Mouse (Mus musculus) layer of hippocampus, adult 2 months (tissue): ENCODE measurements around the gene C1qb. TPM values are rescaled to one million over a fixed set of nuclear protein-coding genes. Genes with fewer than 3 reads are reported as not detected.

ENCODE experiments used
- DNase-seq, 2 experiments: peaks; one replicate each; pipeline ENCODE4 v3.0.0; 2022; ENCODE audit warnings: low spot score in 2 of 2
- H3K27ac ChIP-seq: fragments of 200-600 bp; 2 replicates; pipeline ENCODE4 v1.8.1; 2022
- H3K4me3 ChIP-seq: fragments of 200-600 bp; 2 replicates; pipeline ENCODE4 v1.8.1; 2022; ENCODE audit warnings: mild to moderate bottlenecking
- CTCF ChIP-seq: fragments of 200-600 bp; conservative IDR thresholded peaks from 2 replicates; pipeline ENCODE4 v1.8.1; 2022; ENCODE audit warnings: antibody characterized with exemption, mild to moderate bottlenecking, moderate library complexity
- total RNA-seq, 2 experiments: library from RNA; stranded (reverse); gene quantifications; 2 replicates each; pipeline ENCODE4 v1.2.3; 2021

The C1qb gene
- total RNA-seq, 2 experiments from 2014 or later, result 51.1 to 52.0 TPM

GRCm38 (mm10) chr4:136834439-136834814 is 51.6 kb downstream of the C1qb start:
- DNase-seq, result peak in 1 of 2 experiments; percentile 22
- no peak overlapping the region for H3K27ac ChIP-seq
- no peak for TF ChIP-seq CTCF
- peak overlapping the region; percentile 69 for H3K4me3 ChIP-seq

- Histone ChIP-seq H3K27ac (no peak overlapping the region), H3K4me3 (peak overlapping the region; percentile 69)
- TF ChIP-seq CTCF, result no peak
- DNase-seq, result no peak
Measured at GRCm38 (mm10) chr4:136833619-136834351, 52.2 kb downstream of the C1qb start.

- H3K27ac ChIP-seq, result no peak overlapping the region
- no peak for TF ChIP-seq CTCF
- no peak overlapping the region for H3K4me3 ChIP-seq
- DNase-seq, result no peak
Measured at GRCm38 (mm10) chr4:136832559-136833232, 53.3 kb downstream of the C1qb start.

- no peak overlapping the region for H3K4me3 ChIP-seq
- TF ChIP-seq CTCF, result no peak
- DNase-seq, result no peak
- H3K27ac ChIP-seq, result no peak overlapping the region
Measured at GRCm38 (mm10) chr4:136830272-136830823, 55.6 kb downstream of the C1qb start.

Other genes starting within 250 kb of the C1qb start
- gene Ephb2, start 50.2 kb downstream of the C1qb start, total RNA-seq, result 10 to 100 TPM; 21.8 to 22.1 TPM
- 10 to 100 TPM; 40.0 to 41.8 TPM for gene C1qc, start 6.9 kb upstream of the C1qb start, total RNA-seq
- 10 to 100 TPM; 48.1 to 48.3 TPM for gene C1qa, start 12.6 kb upstream of the C1qb start, total RNA-seq
- gene Epha8, start 70.6 kb upstream of the C1qb start, total RNA-seq, result 1 to 10 TPM; 1.4 to 2.7 TPM
- gene Zbtb40, start 162.6 kb upstream of the C1qb start, total RNA-seq, result 10 to 100 TPM; 11.3 to 12.9 TPM